Mouse (Mus musculus): Measurements from ENCODE around the gene Utp20.

DNA sequence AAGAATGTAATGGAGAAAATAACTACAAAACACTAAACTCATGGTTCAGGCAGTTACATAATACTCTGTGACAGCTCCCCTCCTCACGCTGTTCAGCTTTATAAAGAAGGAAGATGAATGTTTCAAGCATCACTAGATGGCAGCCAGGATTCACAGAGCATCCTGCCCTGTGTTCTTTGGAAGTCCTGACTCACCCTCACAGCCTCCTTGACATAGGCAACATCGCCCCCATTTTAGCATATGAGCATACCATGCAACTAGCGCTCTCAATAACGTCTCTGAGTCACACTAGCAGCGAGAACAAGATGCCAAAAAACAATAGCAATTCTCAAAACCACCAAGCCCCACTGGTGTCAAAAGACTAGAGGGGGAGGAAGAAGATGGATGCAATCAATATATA is 9.3 kb downstream of the Utp20 start:
- TF ChIP-seq ZC3H11A (IDR thresholded peaks at IDR 0.05; ENCODE audit: borderline replicate concordance, low read depth, low read length) (no peak), CHD2 (IDR thresholded peaks at IDR 0.05; ENCODE audit: low read depth, low read length) (no peak)

All from ES-E14 (cell line).